Mouse (Mus musculus) C2C12 (cell line): ENCODE measurements at regions not wholly inside any gene's neighbourhood (a gene's known extent, or its start where the extent isn't known, plus 50 kb on each side); places are given as distances from the start of the nearest gene placed in this dataset.

ENCODE experiments used
- CEBPB ChIP-seq: IDR thresholded peaks from one replicate; pipeline ENCODE4 v1.6.1; 2011; ENCODE audit warnings: low read depth, mild to moderate bottlenecking, control low read depth, moderate library complexity
- CTCF ChIP-seq: IDR thresholded peaks from one replicate; pipeline ENCODE4 v1.5.1; 2011; ENCODE audit not compliant: control insufficient read depth, insufficient read depth, insufficient read length
- MAX ChIP-seq: IDR thresholded peaks from one replicate; pipeline ENCODE4 v1.6.1; 2011; ENCODE audit warnings: mild to moderate bottlenecking, control low read depth
- MYOD1 ChIP-seq: IDR thresholded peaks from one replicate; pipeline ENCODE4 v1.6.1; 2011; ENCODE audit warnings: low read depth; ENCODE audit not compliant: control insufficient read depth, insufficient read length
- USF1 ChIP-seq: IDR thresholded peaks from one replicate; pipeline ENCODE4 v1.6.1; 2011; ENCODE audit warnings: low read depth, mild to moderate bottlenecking, control low read depth, moderate library complexity

- no peak for TF ChIP-seq CEBPB
- no peak for TF ChIP-seq CTCF
- TF ChIP-seq USF1: no peak
- no peak for TF ChIP-seq MYOD1
- no peak for TF ChIP-seq MAX
Measured at GRCm38 (mm10) chr11:112270911-112271310, 511.1 kb upstream of the Sox9 start.
